Mouse (Mus musculus): ENCODE data around the gene Cyp2c54.
"Not testable (repeated sequence)": the region's sequence is repeated elsewhere in the genome, so short reads cannot be mapped to it uniquely, and the experiment has no call there.

Cyp2c54 gene

DNA sequence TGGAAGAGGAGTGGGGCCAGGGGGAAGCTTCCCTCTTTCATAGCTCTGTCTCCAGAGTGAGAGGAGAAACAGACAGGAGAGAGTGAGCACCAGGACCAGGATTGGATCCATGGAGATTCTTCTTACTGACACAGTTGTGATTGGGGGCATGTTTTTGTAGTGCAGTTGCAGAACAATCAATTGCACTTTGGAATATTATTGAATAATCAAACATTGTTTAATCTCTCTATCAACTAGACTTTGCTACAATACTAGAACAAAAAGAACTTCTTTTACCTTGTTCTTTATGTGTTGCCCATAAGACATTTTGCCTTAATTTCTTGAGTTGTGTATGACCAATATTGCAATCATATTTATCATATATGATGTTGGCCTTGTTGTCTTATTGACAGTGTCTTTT, at the start of gene Cyp2c54:
Gene Cyp2c54, minus strand, starts transcription at position 127 of the 400 bp plus-strand sequence.
- DNase-seq (ENCODE audit: low spot score) = no peak

DNA sequence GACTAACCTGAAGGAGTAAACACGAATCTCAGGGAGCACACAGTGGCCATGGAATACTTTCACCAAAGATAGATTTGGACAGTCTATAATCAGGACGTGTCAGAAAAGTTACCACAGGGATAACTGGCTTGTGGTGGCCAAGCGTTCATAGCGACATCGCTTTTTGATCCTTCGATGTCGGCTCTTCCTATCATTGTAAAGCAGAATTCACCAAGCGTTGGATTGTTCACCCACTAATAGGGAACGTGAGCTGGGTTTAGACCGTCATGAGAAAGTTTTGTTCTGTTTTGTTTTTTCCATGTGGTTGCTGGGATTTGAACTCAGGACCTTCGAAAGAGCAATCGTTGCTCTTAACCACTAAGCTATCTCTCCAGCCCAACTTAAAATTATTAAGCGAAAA, 46.0 kb upstream of the Cyp2c54 start:
- not testable (repeated sequence) for DNase-seq (ENCODE audit: low spot score)

DNA sequence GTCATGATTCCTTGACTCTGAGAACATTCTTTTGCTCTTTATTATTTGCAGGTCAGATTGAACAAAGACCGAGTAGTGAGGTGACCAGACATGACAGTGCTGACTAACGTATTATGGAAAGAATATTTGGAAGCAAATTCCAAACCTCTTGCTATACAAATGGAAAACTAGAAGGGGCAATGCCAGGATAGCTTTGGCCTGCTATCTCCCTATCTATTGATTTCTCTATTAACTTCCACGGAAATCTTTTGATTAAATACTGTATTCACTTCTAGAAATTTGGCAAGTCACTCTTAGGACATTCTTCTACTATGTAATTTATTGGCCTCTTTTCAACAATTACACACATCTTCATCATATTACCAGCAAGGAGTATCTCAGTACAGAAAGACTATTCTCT, 17.5 kb upstream of the Cyp2c54 start:
- no peak for DNase-seq (ENCODE audit: low spot score)

DNA sequence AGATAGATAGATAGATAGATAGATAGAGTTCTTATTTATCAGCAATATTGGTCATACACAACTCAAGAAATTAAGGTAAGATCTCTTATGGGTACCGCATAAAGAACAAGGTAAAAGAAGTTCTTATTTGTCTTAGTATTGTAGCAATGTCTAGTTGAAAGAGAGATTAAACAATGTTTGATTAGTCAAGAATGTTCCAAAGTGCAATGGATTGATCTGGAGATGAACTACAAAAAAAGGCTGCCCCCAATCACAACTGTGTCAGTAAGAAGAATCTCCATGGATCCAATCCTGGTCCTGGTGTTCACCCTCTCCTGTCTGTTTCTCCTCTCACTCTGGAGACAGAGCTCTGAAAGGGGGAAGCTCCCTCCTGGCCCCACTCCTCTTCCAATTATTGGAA, 15.8 kb upstream of the Cyp2c54 start, which contains the start of gene Cyp2c50:
Gene Cyp2c50, plus strand, starts transcription at position 268 of the 400 bp plus-strand sequence.
- DNase-seq (ENCODE audit: low spot score) = not testable (repeated sequence)

DNA sequence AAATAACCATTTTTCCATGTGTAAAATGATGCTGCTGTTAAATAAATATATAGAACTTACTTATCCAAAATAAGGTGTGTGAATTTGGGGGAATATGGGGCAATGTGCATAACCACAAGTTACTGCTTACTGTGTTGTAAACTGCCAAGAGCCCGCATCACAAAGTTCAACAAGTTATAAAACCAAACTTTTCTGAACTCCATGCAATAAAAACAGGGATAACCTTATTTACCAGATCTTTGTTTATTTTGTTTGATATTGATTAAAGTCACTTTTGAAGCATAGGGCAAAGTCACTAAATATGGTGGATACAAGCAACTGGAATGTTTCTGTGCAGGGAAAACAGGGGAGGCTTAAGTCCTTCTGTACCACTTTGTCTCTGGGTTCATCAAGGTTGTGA, 14.8 kb upstream of the Cyp2c54 start:
- DNase-seq (ENCODE audit: low spot score) = no peak

DNA sequence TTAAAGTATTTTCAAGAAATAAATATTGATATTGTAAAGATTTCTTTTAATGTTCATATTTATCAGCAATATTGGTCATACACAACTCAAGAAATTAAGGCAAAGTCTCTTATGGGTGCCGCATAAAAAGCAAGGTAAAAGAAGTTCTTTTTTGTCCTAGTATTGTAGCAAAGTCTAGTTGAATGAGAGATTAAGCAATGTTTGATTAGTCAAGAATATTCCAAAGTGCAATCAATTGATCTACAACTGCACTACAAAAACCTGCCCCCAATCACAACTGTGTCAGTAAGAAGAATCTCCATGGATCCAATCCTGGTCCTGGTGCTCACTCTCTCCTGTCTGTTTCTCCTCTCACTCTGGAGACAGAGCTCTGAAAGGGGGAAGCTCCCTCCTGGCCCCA, 81.5 kb downstream of the Cyp2c54 start, which contains the start of gene Cyp2c37:
Gene Cyp2c37, plus strand, starts transcription at position 285 of the 400 bp plus-strand sequence.
- not testable (repeated sequence) for DNase-seq (ENCODE audit: low spot score)

DNA sequence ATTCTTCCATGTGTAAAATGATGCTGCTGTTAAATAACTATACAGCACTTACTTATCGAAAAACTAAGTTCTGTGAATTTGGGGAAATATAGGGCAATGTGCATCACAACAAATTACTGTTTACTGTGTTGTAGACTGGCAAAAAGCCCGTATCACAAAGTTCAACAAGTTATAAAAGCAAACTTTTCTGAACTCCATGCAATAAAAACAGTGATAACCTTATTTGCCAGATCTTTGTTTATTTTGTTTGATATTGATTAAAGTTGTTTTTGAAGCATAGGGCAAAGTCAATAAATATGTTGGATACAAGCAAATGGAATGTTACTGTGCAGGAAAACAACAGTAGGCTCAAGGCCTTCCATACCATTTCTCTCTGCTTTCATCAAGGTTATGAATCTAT, 84.2 kb downstream of the Cyp2c54 start:
- no peak for DNase-seq (ENCODE audit: low spot score)

Data from urinary bladder, postnatal 14 days (tissue).